Mouse (Mus musculus): ENCODE measurements around the gene Acvr1b.

Gene Acvr1b

GRCm38 (mm10) chr15:101173421-101174211, at the start of gene Acvr1b:
Gene Acvr1b (plus strand): TSS chr15:101174067.
- CTCF ChIA-PET = interaction anchor here in 3 of 4 experiments (0.6 to 1.8 kb wide), 17 partner anchors 9 to 716 kb away, joined by 3 to 6 read pairs (median 3); no protein-coding TSS in a partner anchor
- POLR2A ChIA-PET = interaction anchor here (0.5 to 3.9 kb wide), 40 partner anchors 8 to 946 kb away, joined by 3 to 55 read pairs (median 3); partner anchors contain the start of genes Grasp (in 2 of the 4) and Atf1 (in 1 of the 4)

- POLR2A ChIA-PET = interaction anchor here in 3 of 4 experiments (0.6 to 2.1 kb wide), 5 partner anchors 12 to 68 kb away, joined by 3 to 6 read pairs (median 3); no protein-coding TSS in a partner anchor
- CTCF ChIA-PET = interaction anchor here in 3 of 4 experiments (0.5 to 1.2 kb wide), 3 partner anchors 83 to 116 kb away, joined by 3 to 7 read pairs (median 4); no protein-coding TSS in a partner anchor
Measured at GRCm38 (mm10) chr15:101125561-101125960, 48.3 kb upstream of the Acvr1b start.

GRCm38 (mm10) chr15:101126876-101127544, 46.9 kb upstream of the Acvr1b start:
- CTCF ChIA-PET = interaction anchor here in 3 of 4 experiments (0.7 to 1.5 kb wide), 6 partner anchors 8 to 499 kb away, joined by 3 to 5 read pairs (median 3); no protein-coding TSS in a partner anchor
- POLR2A ChIA-PET = interaction anchor here in 2 of 4 experiments (0.8 to 3.6 kb wide), 12 partner anchors 9 to 369 kb away, joined by 3 to 19 read pairs (median 3); partner anchors contain the start of genes Acvr1b (in 1 of the 2) and Ankrd33 (in 1 of the 2)

- ChIA-PET POLR2A (interaction anchor here in 3 of 4 experiments (0.5 to 3.6 kb wide), 11 partner anchors 9 to 706 kb away, joined by 3 to 19 read pairs (median 3); partner anchors contain the start of gene Ankrd33 (in 1 of the 3)), CTCF (interaction anchor here (0.5 to 1.5 kb wide), 11 partner anchors 10 to 263 kb away, joined by 3 to 7 read pairs (median 3); no protein-coding TSS in a partner anchor)
Measured at GRCm38 (mm10) chr15:101128181-101129089, 45.4 kb upstream of the Acvr1b start, which contains the start of gene Acvrl1. Gene Acvrl1 (plus strand): TSS chr15:101128522.

GRCm38 (mm10) chr15:101129412-101129811, 44.5 kb upstream of the Acvr1b start:
- CTCF ChIA-PET = interaction anchor here in 3 of 4 experiments (0.5 to 1.5 kb wide), 6 partner anchors 9 to 188 kb away, joined by 3 to 4 read pairs (median 4); no protein-coding TSS in a partner anchor
- POLR2A ChIA-PET = interaction anchor here in 3 of 4 experiments (0.8 to 3.6 kb wide), 6 partner anchors 10 to 946 kb away, joined by 3 to 19 read pairs (median 3); partner anchors contain the start of gene Ankrd33 (in 1 of the 3)

- ChIA-PET CTCF (no interaction called here), POLR2A (interaction anchor here in 1 of 4 experiments (2.1 kb wide), 1 partner anchor 11 kb away, joined by 6 read pairs; no protein-coding TSS in a partner anchor)
Measured at GRCm38 (mm10) chr15:101131498-101131897, 42.4 kb upstream of the Acvr1b start.

GRCm38 (mm10) chr15:101132041-101132440, 41.8 kb upstream of the Acvr1b start:
- CTCF ChIA-PET = interaction anchor here in 2 of 4 experiments (0.6 to 1.4 kb wide), 2 partner anchors 13 to 66 kb away, joined by 4 to 6 read pairs; no protein-coding TSS in a partner anchor

GRCm38 (mm10) chr15:101132761-101133160, 41.1 kb upstream of the Acvr1b start:
- ChIA-PET CTCF (interaction anchor here in 1 of 4 experiments (0.7 to 1.4 kb wide), 2 partner anchors 18 to 65 kb away, joined by 3 to 4 read pairs; no protein-coding TSS in a partner anchor), POLR2A (interaction anchor here in 3 of 4 experiments (0.5 to 2.1 kb wide), 4 partner anchors 8 to 1762 kb away, joined by 4 to 19 read pairs (median 6); partner anchors contain the start of gene Fmnl3 (in 1 of the 3))

More at GRCm38 (mm10) chr15:101132041-101132440, 41.8 kb upstream of the Acvr1b start:
- POLR2A ChIA-PET = interaction anchor here in 3 of 4 experiments (0.5 to 2.1 kb wide), 3 partner anchors 9 to 1761 kb away, joined by 5 to 19 read pairs (median 6); partner anchors contain the start of gene Fmnl3 (in 1 of the 3)

GRCm38 (mm10) chr15:101133993-101134704, 39.7 kb upstream of the Acvr1b start:
- CTCF ChIA-PET = interaction anchor here (0.6 to 2.4 kb wide), 10 partner anchors 9 to 91 kb away, joined by 3 to 7 read pairs (median 4); partner anchors contain the start of gene Ankrd33 (in 1 of the 4)

GRCm38 (mm10) chr15:101135405-101135804, 38.5 kb upstream of the Acvr1b start:
- POLR2A ChIA-PET = interaction anchor here (0.5 to 2.9 kb wide), 17 partner anchors 8 to 871 kb away, joined by 3 to 11 read pairs (median 4); no protein-coding TSS in a partner anchor

More at GRCm38 (mm10) chr15:101133993-101134704, 39.7 kb upstream of the Acvr1b start:
- POLR2A ChIA-PET = interaction anchor here in 3 of 4 experiments (0.5 to 2.9 kb wide), 18 partner anchors 11 to 1162 kb away, joined by 3 to 11 read pairs (median 4); no protein-coding TSS in a partner anchor

GRCm38 (mm10) chr15:101137455-101137854, 36.4 kb upstream of the Acvr1b start:
- CTCF ChIA-PET = no interaction called here
- POLR2A ChIA-PET = interaction anchor here in 2 of 4 experiments (0.6 to 1.9 kb wide), 7 partner anchors 8 to 803 kb away, joined by 3 to 6 read pairs (median 4); no protein-coding TSS in a partner anchor

More at GRCm38 (mm10) chr15:101135405-101135804, 38.5 kb upstream of the Acvr1b start:
- CTCF ChIA-PET = interaction anchor here in 3 of 4 experiments (0.5 to 2.4 kb wide), 10 partner anchors 8 to 980 kb away, joined by 3 to 22 read pairs (median 4); no protein-coding TSS in a partner anchor

- ChIA-PET CTCF (interaction anchor here in 1 of 4 experiments (0.8 kb wide), 1 partner anchor 11 kb away, joined by 3 read pairs; no protein-coding TSS in a partner anchor), POLR2A (interaction anchor here in 2 of 4 experiments (0.6 to 4.7 kb wide), 8 partner anchors 10 to 848 kb away, joined by 3 to 19 read pairs (median 4); partner anchors contain the start of gene Acvrl1 (in 1 of the 2))
Measured at GRCm38 (mm10) chr15:101138675-101139074, 35.2 kb upstream of the Acvr1b start.

GRCm38 (mm10) chr15:101139885-101140284, 34.0 kb upstream of the Acvr1b start:
- CTCF ChIA-PET = interaction anchor here in 3 of 4 experiments (0.7 to 2.0 kb wide), 5 partner anchors 20 to 87 kb away, joined by 3 to 6 read pairs (median 4); no protein-coding TSS in a partner anchor
- POLR2A ChIA-PET = interaction anchor here in 3 of 4 experiments (0.6 to 4.7 kb wide), 9 partner anchors 11 to 156 kb away, joined by 3 to 19 read pairs (median 5); partner anchors contain the start of gene Acvrl1 (in 1 of the 3)

GRCm38 (mm10) chr15:101140587-101140986, 33.3 kb upstream of the Acvr1b start:
- ChIA-PET CTCF (interaction anchor here in 3 of 4 experiments (0.6 to 2.0 kb wide), 8 partner anchors 20 to 1523 kb away, joined by 3 to 9 read pairs (median 4); no protein-coding TSS in a partner anchor), POLR2A (interaction anchor here (0.6 to 4.7 kb wide), 17 partner anchors 8 to 549 kb away, joined by 3 to 19 read pairs (median 5); partner anchors contain the start of genes Acvr1b (in 1 of the 4) and Acvrl1 (in 1 of the 4))

- ChIA-PET POLR2A (interaction anchor here (0.6 to 4.7 kb wide), 16 partner anchors 8 to 550 kb away, joined by 3 to 19 read pairs (median 4); partner anchors contain the start of genes Acvr1b (in 1 of the 4) and Acvrl1 (in 1 of the 4)), CTCF (interaction anchor here in 3 of 4 experiments (0.6 to 2.0 kb wide), 6 partner anchors 21 to 1522 kb away, joined by 3 to 9 read pairs (median 4); no protein-coding TSS in a partner anchor)
Measured at GRCm38 (mm10) chr15:101141061-101141541, 32.8 kb upstream of the Acvr1b start.
